ENCODE assay signal across 1 mouse cellular context in genomic region chr8:4213210-4214005, GRCm38 (mm10).
A peak's percentile ranks its signal among the peaks of the same experiment; 100 is the strongest.
TF ChIP-seq lines count a peak whose summit lies in the region.

No protein-coding gene starts in this region.

TF ChIP-seq in CH12.LX, 34 proteins besides CTCF, POLR2A, EP300 and RAD21:
- TF ChIP-seq BHLHE40 (IDR thresholded peaks at IDR 0.05; ENCODE audit: low read depth, low read length) (no peak), MAX (IDR thresholded peaks at IDR 0.05; ENCODE audit: low read length) (no peak), NELFE (IDR thresholded peaks at IDR 0.05; ENCODE audit: low read depth, low read length) (no peak), ZNF384 (IDR thresholded peaks at IDR 0.05; ENCODE audit: low read depth, low read length) (no peak), MAZ (IDR thresholded peaks at IDR 0.05; ENCODE audit: low read depth, low read length) (0 out of 2 replicates have a peak, but pooled peaks have one; percentile 15), RCOR1 (conservative IDR thresholded peaks at IDR 0.05; ENCODE audit: low read depth, low read length) (no peak), UBTF (IDR thresholded peaks at IDR 0.05; ENCODE audit: low read depth, low read length) (no peak), MYC (IDR thresholded peaks at IDR 0.05; ENCODE audit: low read depth, low read length) (0 out of 2 replicates have a peak, but pooled peaks have one; percentile 40), GABPA (IDR thresholded peaks at IDR 0.05; ENCODE audit: insufficient replicate concordance, low read depth, low read length) (no peak)
